Comparison of ENCODE assay signal across 19 mouse cellular contexts in the genomic region with DNA sequence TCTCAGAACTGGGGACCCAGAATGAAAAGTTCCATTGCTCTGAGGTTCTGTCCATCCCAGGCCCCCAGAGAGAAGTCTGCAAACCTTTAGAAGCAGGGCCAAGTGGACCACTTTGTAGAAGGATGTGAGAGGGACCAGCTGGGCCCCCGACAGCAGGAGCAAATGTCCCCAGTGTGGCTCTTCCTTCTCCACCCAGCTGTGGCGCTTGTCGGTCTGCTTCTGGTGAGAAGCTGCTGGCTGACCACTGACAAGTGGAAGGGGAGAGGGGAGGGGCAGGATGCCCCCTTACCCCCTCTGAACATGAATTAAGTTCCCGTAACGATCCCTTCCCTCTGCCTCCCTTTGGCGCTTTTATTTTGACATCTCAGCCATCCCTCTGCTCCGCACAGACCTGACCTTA. TPM values are rescaled to one million over a fixed set of nuclear protein-coding genes. Genes with fewer than 3 reads are reported as not detected.
DNase-seq lines count a peak whose midpoint lies in the region; ATAC-seq and TF ChIP-seq lines count a peak whose summit lies in the region.
"Had no signal": no experiment of that assay in that cellular context is flagged by ENCODE, and none has a peak within 500 bp of the region (broad histone marks: within the 10 kb centered on the region; RNA-seq: fewer than 3 reads in every experiment).

No protein-coding gene starts in this region.

- DNase-seq in gastrocnemius, adult 2 months, result no peak
- no peak for DNase-seq in gastrocnemius, postnatal 4 days (ENCODE audit: low spot score in 2 of 2)
- DNase-seq in kidney, adult 9 months, result no peak
- DNase-seq in lung, postnatal 10 days, result no peak
- DNase-seq in kidney, postnatal 10 days, result peak; percentile 75
- DNase-seq in cerebellum, adult 9-10 months, result no peak
- DNase-seq: adrenal gland, postnatal 25 days; cerebellum, adult 18-20 months; cerebellum, postnatal 10 days; forebrain, postnatal 0 days; gastrocnemius, postnatal 25 days had no signal

- H3K4me3 ChIP-seq in gastrocnemius, adult 2 months, result no peak overlapping the region
- H3K4me3 ChIP-seq in kidney, embryonic 15.5 days (replicated peaks), result no peak overlapping the region
- no peak overlapping the region for H3K4me3 ChIP-seq in lung, embryonic 16.5 days (ENCODE audit: low read length)
- H3K4me3 ChIP-seq: embryonic facial prominence, embryonic 10.5 days; forebrain, embryonic 13.5 days; heart, embryonic 13.5 days; hindbrain, embryonic 12.5 days had no signal

- intact Hi-C loops in gastrocnemius, adult 2 months (cut with DNase I), result no loop called here

- WGBS in kidney, embryonic 15.5 days, result 23% methylated on average over 7 of the region's 7 CpGs
- WGBS in lung, embryonic 16.5 days, result 62% methylated on average over 7 of the region's 7 CpGs

- H3K27ac ChIP-seq in gastrocnemius, adult 2 months, result peak overlapping the region; percentile 28; the same call in 1 of the 2 replicates
- H3K27ac ChIP-seq in kidney, embryonic 15.5 days, result no peak overlapping the region
- H3K27ac ChIP-seq in lung, embryonic 16.5 days (ENCODE audit: low read length), result no peak overlapping the region
- H3K27ac ChIP-seq: forebrain, embryonic 13.5 days; heart, embryonic 13.5 days had no signal

- H3K9ac ChIP-seq in kidney, embryonic 15.5 days, result no peak overlapping the region
- no peak overlapping the region for H3K9ac ChIP-seq in lung, embryonic 16.5 days (ENCODE audit: low read length)
- H3K9ac ChIP-seq: forebrain, embryonic 13.5 days; forebrain, postnatal 0 days; heart, embryonic 13.5 days; hindbrain, embryonic 12.5 days had no signal

- H3K4me2 ChIP-seq in kidney, embryonic 15.5 days, result no peak overlapping the region
- H3K4me2 ChIP-seq in lung, embryonic 16.5 days (ENCODE audit: low read depth, low read length), result no peak overlapping the region
- H3K4me2 ChIP-seq: forebrain, embryonic 13.5 days; heart, embryonic 13.5 days; hindbrain, embryonic 12.5 days had no signal

- peak; percentile 20; the same call in 1 of the 2 replicates for ATAC-seq in kidney, embryonic 15.5 days (replicated peaks; ENCODE audit: low FRiP score)
- ATAC-seq in lung, embryonic 16.5 days (ENCODE audit: low read depth), result 0 out of 2 replicates have a peak, but pooled peaks have one; percentile 18
- ATAC-seq: activated CD4-positive, CD25-positive, alpha-beta regulatory T cell, adult 4 months; forebrain, embryonic 13.5 days; Patski had no signal

- H3K9me3 ChIP-seq in kidney, embryonic 15.5 days (replicated peaks), result no peaks in the 10 kb centered on the region
- no peaks in the 10 kb centered on the region for H3K9me3 ChIP-seq in lung, embryonic 16.5 days (ENCODE audit: control insufficient read depth, low read length)
- H3K9me3 ChIP-seq: embryonic facial prominence, embryonic 10.5 days; forebrain, embryonic 13.5 days; heart, embryonic 13.5 days; hindbrain, embryonic 12.5 days had no signal

- peaks cover 29% of the 10 kb centered on the region; the same call in 1 of the 2 replicates for H3K36me3 ChIP-seq in kidney, embryonic 15.5 days
- peaks cover 11% of the 10 kb centered on the region for H3K36me3 ChIP-seq in lung, embryonic 16.5 days (ENCODE audit: control insufficient read depth, insufficient read depth, low read length)

- peaks cover 25% of the 10 kb centered on the region for H3K4me1 ChIP-seq in kidney, embryonic 15.5 days
- H3K4me1 ChIP-seq in lung, embryonic 16.5 days (replicated peaks; ENCODE audit: control insufficient read depth, insufficient read depth, low read length), result no peaks in the 10 kb centered on the region
- H3K4me1 ChIP-seq: forebrain, embryonic 13.5 days had no signal

- H3K27me3 ChIP-seq in kidney, embryonic 15.5 days, result no peaks in the 10 kb centered on the region
- no peaks in the 10 kb centered on the region for H3K27me3 ChIP-seq in lung, embryonic 16.5 days (ENCODE audit: control insufficient read depth, insufficient read depth, low read depth, low read length)
- H3K27me3 ChIP-seq: forebrain, embryonic 13.5 days; heart, embryonic 13.5 days; hindbrain, embryonic 12.5 days; Patski had no signal

- no peak for TF ChIP-seq CTCF in gastrocnemius, adult 2 months (IDR thresholded peaks at IDR 0.05)

RNA-seq across cellular contexts. Expression of gene Nectin1, which starts 54.0 kb away (rescaled TPM):
- total RNA-seq in gastrocnemius, adult 2 months (2021), result 1 to 10 TPM; 1.2 to 2.9 TPM
- total RNA-seq in gastrocnemius, postnatal 4 days (2021), result 10 to 100 TPM; 16.0 to 16.4 TPM
- 4.1 and 4.9 TPM in 2 replicates for polyA plus RNA-seq in kidney, embryonic 15.5 days (2015; fragmentation: Nextera tagmentation; extraction: Ambion mirVana)
- 3.9 and 4.6 TPM in 2 replicates for polyA plus RNA-seq in lung, embryonic 16.5 days (2015; fragmentation: Nextera tagmentation; extraction: Ambion mirVana)

Comparison
In these comparisons a context has a peak if more than half of its experiments do, and no peak if none do; other contexts are left out.
1. RNA of gene Nectin1, which starts 54.0 kb away (total RNA-seq): 16.0 to 16.4 TPM in gastrocnemius, postnatal 4 days; 1.2 to 2.9 TPM in gastrocnemius, adult 2 months; every median in the first group is over 4 times any median in the second.